Mouse (Mus musculus) mature B cell (primary cell): ENCODE results near the gene Optc.

Source experiments
- in situ Hi-C: fragments of 300-500 bp; cut with MboI; formaldehyde crosslinking; loops from 2 replicates; pipeline ENCODE4 v1.14.3; 2019

Optc gene

GRCm38 (mm10) chr1:133884746-133885145, 23.1 kb downstream of the Optc start:
- in situ Hi-C loops: no loop called here

GRCm38 (mm10) chr1:133884090-133884489, 23.7 kb downstream of the Optc start:
- in situ Hi-C loops: no loop called here

- in situ Hi-C loops: no loop called here
Measured at GRCm38 (mm10) chr1:133882283-133883217, 25.2 kb downstream of the Optc start.

- in situ Hi-C loops: no loop called here
Measured at GRCm38 (mm10) chr1:133881813-133882212, 26.0 kb downstream of the Optc start.

GRCm38 (mm10) chr1:133878825-133879423, 28.9 kb downstream of the Optc start:
- in situ Hi-C loops: no loop called here

- in situ Hi-C loops: no loop called here
Measured at GRCm38 (mm10) chr1:133876936-133877335, 30.9 kb downstream of the Optc start.

GRCm38 (mm10) chr1:133873086-133873813, 34.5 kb downstream of the Optc start:
- in situ Hi-C loops: no loop called here

GRCm38 (mm10) chr1:133871241-133871640, 36.6 kb downstream of the Optc start:
- in situ Hi-C loops: no loop called here

- in situ Hi-C loops: no loop called here
Measured at GRCm38 (mm10) chr1:133869221-133869620, 38.6 kb downstream of the Optc start.

- in situ Hi-C loops: no loop called here
Measured at GRCm38 (mm10) chr1:133863257-133863997, 44.4 kb downstream of the Optc start.

GRCm38 (mm10) chr1:133861028-133861427, 46.8 kb downstream of the Optc start:
- in situ Hi-C loops: no loop called here

- in situ Hi-C loops: no loop called here
Measured at GRCm38 (mm10) chr1:133859821-133860711, 47.7 kb downstream of the Optc start.

- in situ Hi-C loops: no loop called here
Measured at GRCm38 (mm10) chr1:133859257-133859656, 48.5 kb downstream of the Optc start.

GRCm38 (mm10) chr1:133857781-133858180, 50.0 kb downstream of the Optc start:
- in situ Hi-C loops: no loop called here

GRCm38 (mm10) chr1:133857171-133857570, 50.6 kb downstream of the Optc start:
- in situ Hi-C loops: no loop called here

- in situ Hi-C loops: no loop called here
Measured at GRCm38 (mm10) chr1:133856655-133857054, 51.1 kb downstream of the Optc start.

- in situ Hi-C loops: no loop called here
Measured at GRCm38 (mm10) chr1:133856133-133856541, 51.7 kb downstream of the Optc start.

- in situ Hi-C loops: no loop called here
Measured at GRCm38 (mm10) chr1:133855274-133856017, 52.4 kb downstream of the Optc start.

- in situ Hi-C loops: no loop called here
Measured at GRCm38 (mm10) chr1:133854421-133855273, 53.2 kb downstream of the Optc start.
